Mouse (Mus musculus) lung, embryonic 15.5 days (tissue): Measurements from ENCODE around the gene Zfp955b. TPM values are rescaled to one million over a fixed set of nuclear protein-coding genes. Genes with fewer than 3 reads are reported as not detected.
"Not testable (repeated sequence)": the region's sequence is repeated elsewhere in the genome, so short reads cannot be mapped to it uniquely, and the experiment has no call there.

Source experiments
- ATAC-seq: fragments of 200-750 bp; cut with Nextera tagmentation; 2 replicates; pipeline ENCODE4 v1.8.0; 2017; ENCODE audit warnings: moderate number of reproducible peaks, borderline replicate concordance; ENCODE audit not compliant: low FRiP score, low TSS enrichment; ENCODE audit errors: extremely low read depth
- H3K27ac ChIP-seq: fragments of 300-500 bp; sonication (generic); 2 replicates; pipeline ENCODE4 v1.5.1; 2015; ENCODE audit warnings: moderate library complexity, mild to moderate bottlenecking, inconsistent platforms
- H3K27me3 ChIP-seq: fragments of 300-500 bp; sonication (generic); 2 replicates; pipeline ENCODE4 v1.6.1; 2015; ENCODE audit warnings: inconsistent platforms
- H3K36me3 ChIP-seq: fragments of 300-500 bp; sonication (generic); 2 replicates; pipeline ENCODE4 v1.6.1; 2015; ENCODE audit warnings: inconsistent platforms
- H3K4me1 ChIP-seq: fragments of 300-500 bp; sonication (generic); 2 replicates; pipeline ENCODE4 v1.6.1; 2015; ENCODE audit warnings: inconsistent platforms
- H3K4me2 ChIP-seq: fragments of 300-500 bp; sonication (generic); 2 replicates; pipeline ENCODE4 v1.6.1; 2015; ENCODE audit warnings: inconsistent platforms, mild to moderate bottlenecking, moderate library complexity
- H3K4me3 ChIP-seq: fragments of 300-500 bp; sonication (generic); 2 replicates; pipeline ENCODE4 v1.5.1; 2015; ENCODE audit warnings: mild to moderate bottlenecking, inconsistent platforms
- H3K9ac ChIP-seq: fragments of 300-500 bp; sonication (generic); 2 replicates; pipeline ENCODE4 v1.6.1; 2015; ENCODE audit warnings: inconsistent platforms
- H3K9me3 ChIP-seq: fragments of 300-500 bp; sonication (generic); 2 replicates; pipeline ENCODE4 v1.6.1; 2016; ENCODE audit warnings: inconsistent platforms
- WGBS: fragments of 180-500 bp; shearing (Covaris S2); methylation state at CpG from one replicate; pipeline ENCODE4 v1.1.7; 2015; 5-methylcytosine and 5-hydroxymethylcytosine counted together
- polyA plus RNA-seq: library from polyadenylated mRNA; unstranded; fragments of >200 nt; fragmentation: Nextera tagmentation; extraction: Ambion mirVana; gene quantifications from 2 replicates; pipeline ENCODE4 v1.2.1, GENCODE M21; 2015

The Zfp955b gene
- polyA plus RNA-seq = 12.7 and 13.3 TPM in 2 replicates

GRCm38 (mm10) chr17:33289039-33289875 lies at the start of gene Zfp955b:
Gene Zfp955b, plus strand, starts transcription at chr17:33289544.
- not testable (repeated sequence) for H3K4me1 ChIP-seq, H3K36me3 ChIP-seq, H3K9ac ChIP-seq, H3K27me3 ChIP-seq, H3K4me3 ChIP-seq, H3K27ac ChIP-seq, H3K9me3 ChIP-seq
- H3K4me2 ChIP-seq = peak within 1 kb of the TSS; percentile 20; the same call in 1 of the 2 replicates
- WGBS = no CpG with 5 or more reads among the region's 25 CpGs
- peak; percentile 99 for ATAC-seq

GRCm38 (mm10) chr17:33254530-33255318 lies 34.6 kb upstream of the Zfp955b start, which contains the start of gene Zfp955a:
Gene Zfp955a, minus strand, starts transcription at chr17:33255145.
- H3K27me3 ChIP-seq, H3K4me1 ChIP-seq, H3K27ac ChIP-seq, H3K4me3 ChIP-seq, H3K9me3 ChIP-seq, H3K36me3 ChIP-seq, H3K9ac ChIP-seq: not testable (repeated sequence)
- peak within 1 kb of the TSS; percentile 30 for H3K4me2 ChIP-seq
- WGBS = 8% methylated on average over 1 of the region's 34 CpGs
- ATAC-seq = peak; percentile 98

GRCm38 (mm10) chr17:33255319-33255657 lies 34.1 kb upstream of the Zfp955b start:
- not testable (repeated sequence) for H3K4me2 ChIP-seq, H3K9ac ChIP-seq, H3K27me3 ChIP-seq, H3K4me1 ChIP-seq, H3K9me3 ChIP-seq, H3K4me3 ChIP-seq, H3K27ac ChIP-seq, ATAC-seq, H3K36me3 ChIP-seq
- no CpG with 5 or more reads among the region's 2 CpGs for WGBS

DNA sequence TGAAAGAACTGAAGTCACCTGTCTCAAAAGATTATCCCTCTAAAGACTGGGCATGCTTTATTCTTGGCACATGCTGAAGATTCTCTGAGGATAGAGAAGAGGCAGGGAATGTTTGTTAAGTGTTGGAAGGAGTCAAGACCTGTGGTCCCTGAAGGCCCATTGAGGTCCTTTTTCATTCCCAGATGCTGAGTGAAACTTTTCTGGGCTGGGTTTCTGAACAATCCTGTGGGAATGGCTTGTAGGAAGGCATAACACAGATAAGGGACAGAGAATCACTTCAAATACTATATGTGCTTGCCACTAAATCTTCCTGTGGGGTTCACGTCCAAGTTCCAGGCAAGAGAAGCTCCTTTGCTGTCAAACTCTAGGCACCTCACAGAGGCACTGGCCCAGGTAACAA lies 25.0 kb upstream of the Zfp955b start, which contains the start of gene Olfr63:
TSS of gene Olfr63 (plus strand) at position 301 of the 400 bp plus-strand sequence.
- ATAC-seq = no peak
- 44% methylated on average over 1 of the region's 1 CpGs for WGBS
- Histone ChIP-seq H3K36me3 (no peaks in the 10 kb centered on the region), H3K4me2 (no peak within 1 kb of the TSS), H3K4me1 (no peaks in the 10 kb centered on the region), H3K4me3 (no peak within 1 kb of the TSS), H3K9ac (no peak within 1 kb of the TSS), H3K9me3 (no peaks in the 10 kb centered on the region), H3K27ac (no peak within 1 kb of the TSS), H3K27me3 (no peaks in the 10 kb centered on the region)

DNA sequence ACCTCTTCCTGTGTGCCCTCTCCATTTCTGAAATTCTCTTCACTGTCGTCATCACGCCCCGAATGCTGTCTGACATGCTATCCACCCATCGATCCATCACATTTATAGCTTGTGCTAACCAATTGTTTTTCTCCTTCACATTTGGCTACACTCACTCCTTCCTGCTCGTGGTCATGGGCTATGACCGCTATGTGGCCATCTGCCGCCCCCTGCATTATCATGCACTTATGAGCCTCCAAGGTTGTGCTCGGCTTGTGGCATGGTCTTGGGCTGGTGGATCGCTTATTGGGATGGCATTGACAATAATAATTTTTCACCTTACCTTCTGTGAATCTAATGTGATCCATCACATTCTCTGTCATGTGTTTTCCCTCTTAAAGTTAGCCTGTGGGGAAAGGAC lies 20.4 kb upstream of the Zfp955b start:
- Histone ChIP-seq H3K9me3 (no peaks in the 10 kb centered on the region), H3K27me3 (no peaks in the 10 kb centered on the region), H3K27ac (no peak overlapping the region), H3K4me3 (no peak overlapping the region), H3K4me2 (no peak overlapping the region), H3K36me3 (no peaks in the 10 kb centered on the region), H3K9ac (no peak overlapping the region), H3K4me1 (no peaks in the 10 kb centered on the region)
- 84% methylated on average over 9 of the region's 9 CpGs for WGBS
- no peak for ATAC-seq

- ATAC-seq = peak; percentile 46; the same call in 1 of the 2 replicates
- no CpG with 5 or more reads among the region's 9 CpGs for WGBS
- not testable (repeated sequence) for H3K27ac ChIP-seq, H3K4me3 ChIP-seq, H3K27me3 ChIP-seq, H3K9ac ChIP-seq, H3K9me3 ChIP-seq, H3K36me3 ChIP-seq, H3K4me1 ChIP-seq
- peak overlapping the region; percentile 20; the same call in 1 of the 2 replicates for H3K4me2 ChIP-seq
These were observed 469 bp downstream of the Zfp955b start for GRCm38 (mm10) chr17:33289876-33290149.

DNA sequence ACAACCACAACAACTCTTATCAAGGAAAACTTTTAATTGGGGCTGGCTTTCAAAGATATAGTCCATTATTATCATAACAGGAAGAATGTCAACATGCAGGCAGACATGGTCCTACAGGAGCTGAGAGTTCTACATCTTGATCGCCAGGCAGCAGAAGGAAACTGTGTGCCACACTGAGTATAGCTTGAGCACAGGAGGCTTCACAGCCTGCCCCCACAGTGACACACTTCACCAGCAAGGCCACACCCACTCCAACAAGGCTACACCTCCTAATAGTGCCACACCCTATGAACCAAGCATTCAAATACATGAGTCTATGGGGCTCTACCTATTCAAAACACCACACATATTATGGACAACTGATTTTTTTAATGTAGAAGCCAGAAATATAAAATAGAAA lies 63.6 kb downstream of the Zfp955b start:
- H3K4me1 ChIP-seq = peaks cover 8% of the 10 kb centered on the region; the same call in 1 of the 2 replicates
- 93% methylated on average over 1 of the region's 1 CpGs for WGBS
- ATAC-seq = no peak

More for the DNA sequence above, 63.6 kb downstream of the Zfp955b start:
- no peak overlapping the region for H3K9ac ChIP-seq
- H3K27ac ChIP-seq = no peak overlapping the region
- H3K4me2 ChIP-seq = no peak overlapping the region
- H3K27me3 ChIP-seq = no peaks in the 10 kb centered on the region
- no peaks in the 10 kb centered on the region for H3K36me3 ChIP-seq
- H3K4me3 ChIP-seq = no peak overlapping the region
- 0 out of 2 replicates have a peak, but pooled peaks cover 5% of the 10 kb centered on the region for H3K9me3 ChIP-seq

Other genes with a start within 250 kb of the Zfp955b start
- gene 4921501E09Rik, start 221.5 kb upstream of the Zfp955b start, polyA plus RNA-seq = not detected in 2 replicates
- 8.5 and 8.7 TPM in 2 replicates for gene Zfp563, start 200.2 kb upstream of the Zfp955b start, polyA plus RNA-seq
- not detected in 2 replicates for gene Morc2b, start 149.9 kb upstream of the Zfp955b start, polyA plus RNA-seq
- not detected in 2 replicates for gene Olfr55, start 121.1 kb upstream of the Zfp955b start, polyA plus RNA-seq
- gene Olfr239, start 98.2 kb upstream of the Zfp955b start, polyA plus RNA-seq = not detected in 2 replicates
- not detected in 2 replicates for gene Olfr1564, start 67.9 kb upstream of the Zfp955b start, polyA plus RNA-seq
- gene Zfp955a, start 34.4 kb upstream of the Zfp955b start, polyA plus RNA-seq = 18.8 and 19.0 TPM in 2 replicates
- gene Olfr63, start 24.9 kb upstream of the Zfp955b start, polyA plus RNA-seq = not detected in 2 replicates
- gene Zfp81, start 69.3 kb downstream of the Zfp955b start, polyA plus RNA-seq = 9.8 and 11.1 TPM in 2 replicates
- gene Zfp101, start 105.1 kb downstream of the Zfp955b start, polyA plus RNA-seq = 17.8 and 19.6 TPM in 2 replicates
- gene Actl9, start 143.4 kb downstream of the Zfp955b start, polyA plus RNA-seq = not detected in 2 replicates
- 119 and 142 TPM in 2 replicates for gene Adamts10, start 234.7 kb downstream of the Zfp955b start, polyA plus RNA-seq